Mouse (Mus musculus) inflammation-experienced regulatory T-cells, adult 6 months (primary cell): ENCODE data around the gene Frmd4a. TPM values are rescaled to one million over a fixed set of nuclear protein-coding genes. Genes with fewer than 3 reads are reported as not detected.

Experiments used
- ATAC-seq: one replicate; pipeline ENCODE4 v1.8.0; 2017
- polyA plus RNA-seq, 3 experiments: library from polyadenylated mRNA; unstranded; fragments of 100-300 nt; shearing (Covaris generic); gene quantifications; one replicate each; pipeline ENCODE4 v1.2.1; 2017

Frmd4a gene
- polyA plus RNA-seq, 3 experiments from 2014 or later, result 1.2 to 1.5 (median 1.5) TPM

GRCm38 (mm10) chr2:4400771-4401596, 383.5 kb downstream of the Frmd4a start:
- ATAC-seq, result no peak

DNA sequence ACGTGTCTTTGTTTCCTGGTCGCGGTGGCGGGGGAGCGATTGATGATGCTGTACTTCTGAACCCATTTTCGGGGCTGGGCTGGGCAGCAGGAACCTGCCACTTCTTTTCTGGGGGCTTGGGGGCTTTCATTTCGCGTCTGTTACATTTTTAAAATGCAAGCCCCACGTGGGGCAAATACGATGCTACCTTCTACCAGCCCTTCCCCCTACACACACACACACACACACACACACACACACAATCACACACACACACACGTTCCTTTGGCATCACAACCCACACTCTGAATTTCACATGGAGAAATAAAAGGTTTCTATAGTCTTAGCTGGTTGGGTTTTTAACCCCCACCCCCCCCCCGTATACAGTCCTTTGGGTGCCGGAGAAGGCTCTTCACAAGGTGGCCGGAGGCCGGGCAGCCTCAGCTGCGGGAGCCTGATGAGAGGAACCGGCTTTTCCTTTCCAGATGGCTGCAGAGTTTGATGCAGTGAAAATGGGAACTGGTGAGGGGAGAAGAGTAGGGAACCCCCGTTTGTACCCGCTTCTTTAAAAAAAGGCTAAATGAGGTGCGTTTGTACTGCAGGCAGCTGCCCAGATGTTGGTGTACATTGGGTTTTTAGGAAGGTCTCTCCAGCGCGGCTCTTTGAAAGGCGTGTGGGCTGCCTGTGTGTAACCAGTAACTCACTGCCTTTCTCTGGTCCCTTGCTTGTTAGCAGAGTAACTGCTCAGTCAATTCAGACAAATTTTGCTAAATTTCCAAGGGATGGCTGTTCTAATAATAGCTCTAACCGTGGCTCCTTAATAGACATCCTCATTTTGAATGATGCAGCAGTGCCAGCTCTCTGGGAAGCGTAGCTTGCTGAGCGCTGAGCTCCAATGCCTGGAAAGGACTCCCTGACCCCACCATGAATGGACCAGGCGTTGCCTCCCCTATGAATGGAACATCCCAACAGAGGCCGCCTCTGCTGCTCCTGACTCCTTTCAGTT, 384.4 kb downstream of the Frmd4a start:
- no peak for ATAC-seq

- ATAC-seq, result no peak
Observed at GRCm38 (mm10) chr2:4406977-4407376, 389.5 kb downstream of the Frmd4a start.

DNA sequence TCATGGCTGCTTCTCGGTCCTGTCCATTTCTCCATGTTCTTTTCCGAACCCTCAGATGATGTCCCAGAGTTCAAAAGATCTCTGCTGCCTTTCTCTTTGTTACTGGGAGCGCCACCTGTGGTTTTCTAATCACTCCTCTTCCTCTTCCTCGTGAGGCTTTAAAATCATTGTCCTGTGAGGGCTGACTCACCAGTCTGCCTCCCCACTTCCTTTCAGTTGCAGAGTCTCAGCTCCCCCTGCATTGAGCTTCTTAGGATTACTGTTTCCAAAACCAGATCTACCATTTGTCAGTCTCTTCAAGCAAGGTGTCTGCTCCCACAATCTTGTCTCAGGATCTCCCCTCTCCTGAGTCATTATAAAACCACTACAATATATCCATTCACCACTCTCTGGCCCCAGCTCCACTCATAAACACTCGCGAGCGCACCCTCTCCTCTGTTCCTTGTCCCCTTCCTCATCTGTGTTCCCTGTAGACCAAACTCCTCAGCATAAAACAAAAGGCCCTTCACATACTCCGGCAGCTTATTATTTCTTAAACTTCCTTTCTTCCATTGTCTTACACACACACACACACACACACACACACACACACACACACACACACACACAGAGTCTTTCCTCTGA, 392.4 kb downstream of the Frmd4a start:
- ATAC-seq, result no peak

DNA sequence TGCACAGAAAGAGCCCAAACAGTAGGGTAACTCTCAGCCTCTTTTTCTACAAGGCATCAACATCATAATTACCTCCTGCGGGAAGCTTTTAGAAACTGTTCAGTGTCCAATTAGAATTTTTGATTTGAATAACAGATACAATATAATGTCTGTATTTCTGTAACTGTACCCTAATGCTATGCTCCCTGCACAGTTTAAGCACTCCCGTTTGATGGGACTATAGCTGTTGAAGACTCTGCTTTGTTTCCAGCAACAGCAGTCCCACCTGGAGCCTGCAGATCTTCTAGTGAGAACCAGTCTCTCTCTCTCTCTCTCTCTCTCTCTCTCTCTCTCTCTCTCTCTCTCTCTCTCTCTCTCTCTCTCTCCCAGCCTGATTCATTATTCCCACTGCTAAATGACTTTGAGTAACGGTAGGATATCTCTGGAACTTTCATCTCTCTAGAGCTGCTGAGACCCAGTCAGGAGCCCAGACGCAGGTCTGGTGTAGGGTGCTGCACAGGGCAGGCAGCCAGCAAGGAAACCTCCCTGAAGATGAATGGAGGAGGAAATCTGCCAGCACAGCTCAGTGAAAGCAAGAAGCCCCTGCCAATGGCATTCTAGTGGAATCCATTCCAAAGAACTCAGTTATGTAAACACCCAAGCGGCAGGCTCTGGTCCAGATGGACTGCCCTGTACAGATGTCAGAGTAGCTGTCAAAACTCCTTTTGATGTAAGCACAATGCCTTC, 395.5 kb downstream of the Frmd4a start:
- no peak for ATAC-seq

DNA sequence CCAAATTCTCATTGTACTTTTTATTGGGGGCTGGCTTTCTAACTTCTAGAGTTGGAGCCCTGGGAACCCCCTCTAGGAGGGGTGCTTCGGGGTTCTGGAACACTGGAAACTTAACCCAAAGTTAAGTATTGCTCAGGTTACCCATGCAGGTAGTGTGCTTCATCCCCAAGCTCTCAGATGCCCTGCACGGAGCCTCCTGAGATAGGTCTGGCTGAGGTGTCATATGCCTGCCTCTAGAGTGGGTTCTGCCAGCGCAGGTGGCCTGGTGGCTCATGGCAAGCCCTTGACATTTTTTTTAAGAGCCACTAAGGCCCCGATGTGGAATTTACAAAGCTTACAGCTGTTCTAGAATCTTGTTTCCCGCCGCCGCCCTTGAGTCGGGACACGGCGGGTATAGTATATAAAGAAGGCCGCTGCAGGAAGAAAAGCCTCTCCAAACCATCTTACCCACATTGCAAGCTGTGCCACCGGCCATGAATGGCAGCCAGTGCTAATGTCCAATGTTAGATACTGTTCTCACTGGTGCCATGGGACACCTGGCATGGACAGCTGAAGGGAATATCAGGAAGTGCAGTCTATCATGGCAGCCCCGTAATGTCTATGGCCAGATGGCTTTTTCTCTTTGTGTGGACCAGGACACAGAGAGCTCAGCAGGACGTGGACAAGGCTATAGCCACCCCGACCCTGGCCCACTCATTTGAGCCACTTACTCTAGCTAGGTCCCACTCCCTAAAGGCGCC, 396.2 kb downstream of the Frmd4a start:
- no peak for ATAC-seq

GRCm38 (mm10) chr2:4420679-4421312, 403.3 kb downstream of the Frmd4a start:
- no peak for ATAC-seq

DNA sequence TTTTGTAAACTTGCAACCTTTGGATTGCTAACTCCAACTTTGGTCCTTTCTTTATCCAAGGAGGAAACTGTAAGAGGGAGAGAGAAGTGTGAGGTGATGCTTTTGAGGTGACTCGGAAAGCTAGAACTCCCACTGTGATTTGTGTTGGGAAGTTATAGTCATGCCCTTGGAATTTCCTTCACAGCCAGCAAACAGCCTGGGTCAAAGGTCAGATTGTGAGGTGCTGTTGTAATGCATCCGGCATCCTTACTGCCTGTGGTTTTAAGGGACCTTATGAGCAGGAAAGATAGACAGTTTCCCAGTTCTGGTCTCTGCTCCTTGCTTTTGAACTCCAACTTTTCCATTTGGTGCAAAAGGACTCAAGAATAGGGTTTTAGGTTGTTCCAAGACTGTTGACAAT, 404.2 kb downstream of the Frmd4a start:
- ATAC-seq, result no peak

DNA sequence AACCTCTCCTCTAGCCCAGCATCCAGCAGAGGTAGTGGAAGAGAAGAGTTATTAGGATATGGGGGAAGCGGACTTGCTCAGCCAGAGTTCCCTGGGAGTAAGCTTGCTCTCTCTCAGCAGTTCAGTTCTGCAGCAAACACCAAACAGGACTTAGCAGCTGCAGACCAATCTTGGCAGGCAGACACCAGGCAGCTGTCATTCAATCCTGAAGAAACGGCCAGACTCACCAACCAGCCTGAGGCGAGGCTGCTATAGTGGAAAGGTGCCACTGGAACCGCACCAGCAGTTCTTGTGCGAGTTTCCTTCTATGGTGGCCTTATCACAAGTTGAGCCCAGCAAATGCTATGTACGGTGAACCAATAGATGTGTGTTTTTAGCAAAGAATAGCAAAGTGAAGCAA, 406.4 kb downstream of the Frmd4a start:
- no peak for ATAC-seq

- no peak for ATAC-seq
Observed at GRCm38 (mm10) chr2:4428407-4428855, 410.9 kb downstream of the Frmd4a start.

DNA sequence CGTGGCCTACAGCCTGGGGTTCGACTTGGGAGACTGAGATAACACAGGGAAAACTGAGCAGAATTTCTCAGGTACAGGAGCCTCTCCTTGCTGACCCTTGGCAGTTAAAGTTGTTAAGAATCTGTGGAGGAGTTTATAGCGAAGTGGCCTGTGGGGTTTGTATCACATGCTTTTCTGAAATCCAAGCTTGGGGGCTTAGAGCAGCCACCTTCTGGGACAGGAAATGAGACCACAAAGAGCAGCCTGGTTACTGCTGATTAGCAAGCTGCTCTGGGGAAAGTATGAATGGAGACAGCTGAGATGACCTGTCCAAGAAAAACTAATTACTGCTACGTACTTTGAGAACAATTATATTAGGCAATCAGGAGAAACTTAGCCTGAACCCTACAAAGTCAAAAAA, 415.6 kb downstream of the Frmd4a start:
- ATAC-seq, result no peak

DNA sequence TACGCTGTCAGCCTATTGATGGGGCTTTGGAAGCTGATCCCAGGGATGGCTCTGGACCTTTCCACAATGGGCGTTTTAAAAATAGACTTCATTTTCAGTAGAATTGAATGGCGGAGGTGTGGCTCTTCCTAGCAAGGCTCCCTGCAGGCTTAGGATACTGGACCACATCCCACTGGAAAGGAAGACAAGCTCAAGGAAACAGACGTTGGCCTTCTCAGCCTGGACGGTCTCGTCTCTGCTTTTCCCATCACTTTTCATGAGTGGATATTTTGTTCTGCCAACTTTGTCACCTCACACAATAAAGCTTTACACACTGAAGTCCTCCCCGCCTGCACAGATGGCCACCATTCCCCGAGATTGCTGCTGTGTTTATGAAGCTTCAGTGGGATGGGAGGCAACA, 417.5 kb downstream of the Frmd4a start:
- ATAC-seq, result no peak

- ATAC-seq, result no peak
Observed at GRCm38 (mm10) chr2:4436361-4437231, 419.1 kb downstream of the Frmd4a start.

DNA sequence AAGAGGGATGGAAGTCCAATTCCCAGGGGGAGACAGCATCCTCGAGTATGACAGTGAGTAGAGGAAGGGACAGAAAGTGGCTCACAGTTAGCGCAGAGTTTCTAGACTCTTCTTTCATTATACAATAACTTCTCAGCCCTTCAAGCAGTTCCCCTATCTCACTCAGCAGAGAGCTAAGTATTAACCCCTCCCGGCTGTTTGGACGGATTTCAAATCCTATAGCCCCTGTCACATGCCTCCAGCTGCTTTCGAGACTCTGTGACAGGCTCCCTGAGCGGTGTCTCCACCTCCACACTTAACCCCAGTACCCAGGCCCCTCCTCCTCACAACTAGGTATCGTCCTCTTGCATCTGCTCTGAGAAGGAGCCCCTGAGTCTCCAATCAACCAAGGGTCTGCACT, 421.2 kb downstream of the Frmd4a start:
- ATAC-seq, result no peak

- ATAC-seq, result no peak
Observed at GRCm38 (mm10) chr2:4439909-4440308, 422.4 kb downstream of the Frmd4a start.

DNA sequence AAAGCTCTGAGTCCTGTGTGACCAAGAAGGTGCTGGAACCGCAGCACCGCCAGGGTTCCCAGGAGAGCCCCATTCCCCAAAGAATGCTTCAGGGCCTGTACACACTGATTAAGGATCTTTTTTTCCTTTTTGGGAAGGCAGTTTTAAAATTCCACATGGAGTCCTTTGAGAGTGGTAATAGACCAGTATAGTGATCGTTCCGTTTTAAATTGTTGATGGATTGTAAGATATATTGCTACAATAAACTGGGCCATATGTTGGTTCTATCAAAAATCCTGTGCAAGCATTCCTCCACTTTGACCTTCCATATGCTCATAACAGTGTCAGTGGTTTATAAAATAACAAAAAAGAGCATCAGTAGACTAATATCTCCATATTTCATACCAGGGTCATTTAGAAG, 424.3 kb downstream of the Frmd4a start:
- ATAC-seq, result no peak

GRCm38 (mm10) chr2:4444740-4445139, 427.2 kb downstream of the Frmd4a start:
- ATAC-seq, result no peak

DNA sequence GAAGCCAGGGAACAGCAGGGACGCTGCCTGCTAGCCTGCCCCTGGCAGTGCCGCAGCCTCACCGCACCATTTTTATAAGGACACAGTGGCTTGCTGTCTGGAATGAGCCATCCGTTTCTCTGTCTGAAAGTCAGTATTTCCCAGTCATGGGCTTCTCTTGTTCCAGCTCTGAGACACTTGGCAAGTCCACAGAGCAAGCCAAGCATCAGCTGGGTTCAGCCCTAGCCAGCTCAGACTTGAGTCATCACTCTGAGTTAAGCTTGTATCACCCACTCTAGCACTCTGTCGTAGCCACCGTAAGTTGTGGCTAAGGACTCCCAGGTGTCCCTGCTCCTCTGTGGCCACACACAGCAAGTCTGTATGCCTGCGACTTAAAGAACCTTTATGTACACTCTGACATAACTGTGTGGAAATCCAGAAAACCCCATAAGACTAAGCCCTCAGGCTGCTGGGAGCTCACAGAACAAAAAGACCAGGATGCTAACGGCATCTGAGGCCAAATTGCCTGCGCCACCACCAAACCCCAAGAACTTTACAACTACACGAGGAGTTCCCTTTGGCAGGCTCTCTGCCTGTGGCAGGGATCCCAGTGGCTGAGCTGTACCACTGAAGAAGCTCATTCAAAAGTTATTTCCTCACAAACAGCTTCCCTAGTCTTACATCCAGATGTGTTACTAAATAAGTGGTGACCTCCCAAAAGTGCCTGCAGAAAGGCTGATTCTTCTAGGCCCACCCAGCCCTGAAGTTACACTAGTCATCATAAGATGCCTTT, 428.3 kb downstream of the Frmd4a start:
- no peak for ATAC-seq

DNA sequence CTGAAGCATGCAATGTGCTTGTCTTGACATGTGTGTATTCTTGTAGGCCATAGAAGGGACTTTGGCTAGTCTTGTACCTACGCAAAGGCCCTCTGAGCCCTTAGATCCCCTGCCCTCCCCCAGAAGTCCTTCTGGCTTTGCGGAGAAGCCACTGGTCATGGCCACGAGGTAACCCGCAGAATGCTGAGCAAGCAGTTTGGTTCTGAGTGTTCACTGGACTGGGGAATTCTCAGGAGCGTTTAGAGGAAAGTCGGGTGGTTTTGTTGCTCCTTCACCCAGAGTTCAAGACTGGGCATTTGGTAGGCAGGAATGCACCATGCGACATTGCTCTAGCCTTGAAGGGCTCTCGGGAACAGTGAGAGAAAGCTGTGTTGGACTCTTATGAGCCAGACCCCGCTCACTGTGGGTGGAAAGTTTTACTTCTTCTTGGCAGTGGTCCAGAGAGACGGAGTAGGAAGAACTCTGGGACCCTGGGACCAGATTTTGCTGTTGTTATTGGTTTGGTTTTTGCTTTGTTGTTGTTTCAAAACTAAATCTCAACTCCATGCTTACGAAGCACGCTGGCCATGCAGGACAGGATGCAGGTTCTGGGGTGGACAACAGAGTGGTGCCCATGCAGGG, 432.5 kb downstream of the Frmd4a start:
- no peak for ATAC-seq
